Mouse (Mus musculus): ENCODE results near the gene Mcl1.
"Not testable (repeated sequence)": the region's sequence is repeated elsewhere in the genome, so short reads cannot be mapped to it uniquely, and the experiment has no call there.

Mcl1 gene

DNA sequence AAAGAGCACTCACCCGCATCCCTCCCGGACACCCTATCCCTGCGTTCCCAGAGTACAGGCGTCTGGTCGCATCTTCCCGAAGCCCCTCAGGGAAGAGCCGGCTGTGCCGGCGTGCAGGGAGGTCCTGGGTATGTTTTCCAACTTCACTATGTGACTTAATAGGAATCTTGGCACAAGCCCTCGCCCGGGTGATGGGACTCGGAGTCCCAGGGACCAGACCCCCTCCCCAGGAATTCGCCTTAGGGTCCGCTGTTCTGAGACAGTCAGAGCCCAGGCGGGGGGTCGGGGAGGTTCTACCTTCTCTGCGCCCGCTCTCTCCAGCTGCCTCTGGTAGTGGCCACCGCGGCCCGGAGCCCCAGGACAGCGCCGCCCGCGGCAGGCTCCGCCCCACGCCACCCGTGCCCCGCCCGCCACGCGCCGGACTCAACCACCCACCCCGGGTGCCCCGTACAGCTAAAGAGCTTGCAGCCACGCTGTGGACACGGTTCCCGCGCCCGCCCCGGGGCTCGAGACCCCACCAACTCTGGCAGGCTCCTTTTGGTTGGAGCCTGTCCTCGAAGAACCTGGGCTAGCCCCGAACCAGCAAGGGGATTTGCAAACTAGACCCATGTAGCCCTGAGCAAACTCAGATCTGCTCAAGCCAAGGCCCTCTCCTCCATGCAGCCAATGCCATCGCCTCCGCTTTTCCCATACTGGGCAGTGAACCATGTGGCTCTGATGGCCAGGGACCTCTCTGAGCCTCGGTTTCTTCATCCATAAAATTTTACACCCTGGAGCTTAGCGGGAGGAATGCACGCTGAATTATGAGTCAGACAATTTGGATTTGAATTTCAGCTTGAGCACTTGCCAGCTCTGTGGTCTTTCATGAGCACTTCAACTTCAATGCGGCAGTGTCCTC is 29.2 kb downstream of the Mcl1 start, which contains the start of gene Adamtsl4:
Gene Adamtsl4 (minus strand): TSS at position 394 of the 898 bp plus-strand sequence.
- no peak for DNase-seq

DNA sequence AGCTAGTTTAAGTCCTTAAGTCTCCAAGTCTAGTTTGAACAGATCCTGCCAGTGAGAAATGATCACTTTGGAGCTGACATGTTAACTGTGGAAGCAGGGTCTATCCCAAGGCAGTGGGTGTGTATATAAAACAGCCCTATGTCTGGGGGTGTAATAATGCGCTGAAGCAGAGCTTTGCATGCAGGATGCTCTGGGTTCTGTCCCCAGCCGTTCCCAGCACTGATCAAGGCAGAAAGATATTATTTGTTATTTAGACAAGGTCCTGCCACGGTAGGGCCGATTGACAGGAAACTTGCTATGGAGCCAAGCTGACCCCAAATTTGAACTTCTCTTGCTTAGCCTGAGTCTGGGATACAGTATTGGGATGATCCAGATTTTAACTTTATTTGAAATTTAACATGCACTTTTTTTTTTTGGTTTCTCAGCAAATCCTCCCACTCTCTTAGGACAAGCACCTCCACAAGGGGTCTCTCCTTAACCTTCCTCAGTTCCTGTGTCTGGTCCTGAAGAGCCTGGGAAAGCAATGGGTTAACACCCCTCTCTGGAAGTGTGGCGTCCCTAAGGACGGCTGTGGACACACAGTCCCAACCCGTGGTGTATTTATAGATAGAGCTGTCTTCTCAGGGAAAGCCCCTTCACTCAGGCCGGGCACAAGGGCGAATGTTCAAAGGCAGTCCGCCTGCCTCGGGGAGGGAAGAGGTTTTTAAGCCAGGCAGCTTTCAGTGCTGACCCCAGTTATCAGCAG is 30.8 kb downstream of the Mcl1 start:
- DNase-seq, result no peak

DNA sequence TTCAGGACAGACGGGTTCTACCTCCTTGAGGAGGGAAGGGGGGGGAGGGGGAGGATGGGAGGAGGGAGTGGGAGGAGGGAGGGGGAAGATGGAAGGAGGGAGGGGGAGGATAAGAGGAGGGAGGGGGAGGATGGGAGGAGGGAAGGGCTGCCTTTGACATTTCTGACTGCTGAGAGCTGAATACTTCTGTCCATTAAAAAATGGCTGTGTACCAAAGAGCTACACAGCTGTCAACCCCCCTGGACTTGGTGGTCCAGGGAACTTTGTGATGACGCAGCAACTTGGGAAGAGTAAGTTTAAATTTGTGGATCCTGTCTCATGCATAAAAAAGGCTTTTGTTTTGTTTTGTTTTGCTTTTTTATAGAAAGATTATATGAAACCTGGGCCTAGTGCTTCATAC is 31.4 kb downstream of the Mcl1 start:
- DNase-seq, result no peak

DNA sequence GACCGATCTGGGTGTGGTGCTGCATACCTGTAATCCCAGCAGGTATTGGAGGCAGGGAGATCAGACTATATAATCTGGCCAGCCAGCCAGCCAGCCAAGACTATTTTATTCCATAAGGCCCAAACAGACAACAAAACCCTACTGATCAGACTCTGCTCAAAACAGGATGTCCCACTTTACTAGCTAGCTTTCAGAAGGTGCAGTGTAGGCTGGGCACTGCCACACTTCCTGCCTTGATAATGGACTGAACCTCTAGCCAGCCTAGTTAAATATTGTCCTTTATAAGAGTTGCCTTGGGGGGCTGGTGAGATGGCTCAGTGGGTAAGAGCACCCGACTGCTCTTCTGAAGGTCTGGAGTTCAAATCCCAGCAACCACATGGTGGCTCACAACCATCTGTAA is 32.0 kb downstream of the Mcl1 start:
- DNase-seq, result not testable (repeated sequence)

DNA sequence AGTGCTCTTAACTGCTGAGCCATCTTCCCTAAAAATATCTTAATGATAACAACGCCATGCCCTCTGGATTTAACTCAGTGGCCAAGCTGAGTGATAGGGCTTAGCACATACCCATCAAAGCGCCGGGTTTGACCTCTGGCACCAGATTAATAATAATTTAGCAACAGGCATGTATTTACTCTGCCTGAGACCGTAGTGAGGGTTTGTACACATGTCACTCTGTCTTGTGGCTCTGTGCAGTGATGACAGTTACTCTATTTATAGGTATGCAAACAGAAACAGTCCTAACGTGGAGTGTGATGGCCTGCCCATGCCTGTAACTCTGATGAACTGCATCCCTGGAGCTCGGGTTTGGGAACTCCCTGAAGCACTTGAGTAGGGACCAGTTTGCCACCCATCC is 34.1 kb downstream of the Mcl1 start:
- DNase-seq, result no peak

DNA sequence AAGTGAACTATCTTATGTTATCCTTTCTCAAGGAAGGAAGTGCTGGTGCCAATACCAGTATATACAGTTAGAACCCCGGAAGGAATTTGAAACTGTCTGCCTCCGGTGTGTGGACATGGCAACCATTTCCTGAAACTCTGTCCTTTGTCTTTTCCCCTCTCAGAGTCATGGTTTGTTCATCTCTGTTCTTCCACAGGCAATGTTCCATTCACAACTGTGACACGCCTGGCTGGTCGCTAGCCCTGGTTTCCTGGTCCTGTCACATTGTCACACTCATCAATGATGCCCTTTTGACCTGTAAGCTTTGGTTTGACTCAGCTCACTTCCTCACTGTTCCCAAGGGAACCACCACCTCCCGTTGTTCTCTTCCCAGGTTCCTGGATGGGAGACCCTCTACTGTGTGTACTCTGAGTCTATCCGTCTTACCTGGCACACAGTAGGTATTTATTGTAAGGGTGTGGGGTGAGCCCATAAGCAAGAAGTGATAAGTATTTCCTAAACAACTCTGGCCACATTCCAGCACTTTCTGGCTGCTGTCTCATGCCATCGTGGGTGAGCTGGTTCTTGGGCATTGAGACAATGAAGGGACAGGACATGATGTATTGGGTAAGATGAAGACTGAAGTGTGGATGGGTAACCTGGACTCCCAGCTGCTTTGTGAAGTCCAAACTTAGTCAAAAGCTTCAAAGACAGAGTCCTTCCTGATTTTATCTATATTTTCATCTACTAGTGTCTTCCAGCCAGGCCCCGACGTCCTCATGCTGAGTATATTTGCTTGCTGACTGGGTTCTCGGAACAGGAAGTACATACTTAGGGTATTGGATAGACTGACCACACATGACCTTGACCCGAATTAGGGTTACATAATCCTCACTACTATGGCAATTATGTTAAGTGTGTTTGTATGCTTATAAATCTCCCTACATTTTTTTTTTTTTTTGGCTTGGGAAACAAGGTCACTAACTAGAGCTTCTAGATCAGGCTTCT is 35.5 kb downstream of the Mcl1 start:
- no peak for DNase-seq

DNA sequence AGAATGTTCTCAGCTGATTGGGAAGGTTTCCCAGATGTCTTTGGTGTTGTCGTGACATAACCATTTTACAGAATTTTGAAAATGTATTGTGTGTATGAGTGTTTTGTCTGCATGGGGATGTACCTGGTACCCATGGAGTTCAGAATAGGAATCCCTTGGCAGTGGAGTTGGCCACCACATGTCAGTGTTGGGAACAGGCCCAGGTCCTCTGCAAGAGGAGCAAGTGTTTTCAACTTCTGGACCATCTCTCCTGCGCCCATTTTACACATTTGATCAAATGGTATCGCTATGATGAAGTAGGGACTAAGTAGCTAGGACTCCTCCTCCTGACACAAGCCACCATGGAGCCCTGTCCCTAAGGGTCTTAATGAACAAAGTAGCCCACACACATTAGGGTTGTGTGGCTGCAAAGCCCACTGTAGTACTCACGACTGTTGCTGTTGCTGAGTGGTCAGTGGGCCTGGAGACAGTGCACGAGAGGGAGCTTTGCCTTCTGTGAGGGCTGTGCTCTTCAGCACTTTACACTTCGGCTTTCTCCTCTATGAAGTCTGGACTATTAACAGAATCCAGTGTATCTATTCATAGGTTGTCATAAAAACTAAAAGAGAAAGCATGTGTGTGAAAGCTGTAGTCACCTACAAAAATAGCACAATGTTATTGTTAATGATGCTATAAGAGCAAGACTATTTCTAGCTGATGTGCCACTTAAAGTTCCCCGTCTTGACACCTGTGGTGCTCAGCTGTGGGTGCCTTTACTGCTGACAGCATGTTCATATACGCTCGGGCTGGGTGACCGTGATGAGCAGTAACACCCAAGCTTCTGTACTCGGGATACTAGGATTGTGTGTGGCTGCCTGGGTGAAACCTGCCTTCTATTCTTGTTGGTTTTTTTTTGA is 36.5 kb downstream of the Mcl1 start:
- DNase-seq, result no peak

DNA sequence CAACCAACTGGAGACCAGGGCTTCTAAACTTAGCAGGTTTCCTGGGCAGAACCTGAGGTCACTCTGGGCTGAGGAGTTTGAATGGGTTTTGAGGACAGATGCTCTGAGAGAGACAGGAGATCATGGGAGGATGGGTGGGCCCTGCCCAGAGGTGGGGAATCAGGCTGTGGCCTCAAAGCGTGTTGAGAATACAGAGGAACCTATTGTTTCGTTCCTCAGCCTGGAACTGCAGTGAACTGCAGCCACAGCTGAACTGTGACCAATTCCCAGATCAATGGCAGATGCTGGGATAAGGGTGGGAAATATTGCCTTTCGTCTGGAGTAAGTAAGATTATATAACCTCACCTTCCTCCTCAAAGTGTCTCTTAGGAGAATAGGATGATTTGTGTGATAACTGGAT is 37.2 kb downstream of the Mcl1 start:
- no peak for DNase-seq

DNA sequence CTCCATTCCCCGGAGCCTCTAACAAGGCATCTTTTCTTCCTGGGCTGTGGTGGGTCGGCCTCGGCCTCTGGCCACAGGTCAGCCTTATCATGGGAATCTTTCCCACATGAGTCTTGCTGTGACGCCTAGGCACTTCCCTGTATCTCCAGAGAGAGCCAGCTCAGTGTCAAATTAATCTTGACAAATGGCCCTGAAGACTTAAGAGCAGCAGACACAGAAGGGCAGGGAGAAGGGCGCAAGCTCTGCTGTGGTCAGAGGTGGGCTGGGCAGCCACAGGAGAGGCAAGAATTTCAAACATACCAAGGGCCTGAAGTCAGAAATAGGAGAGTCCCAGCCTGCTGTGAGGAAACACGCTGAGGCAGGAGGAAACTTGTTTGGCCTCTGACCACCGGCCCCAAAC is 37.8 kb downstream of the Mcl1 start:
- no peak for DNase-seq

DNA sequence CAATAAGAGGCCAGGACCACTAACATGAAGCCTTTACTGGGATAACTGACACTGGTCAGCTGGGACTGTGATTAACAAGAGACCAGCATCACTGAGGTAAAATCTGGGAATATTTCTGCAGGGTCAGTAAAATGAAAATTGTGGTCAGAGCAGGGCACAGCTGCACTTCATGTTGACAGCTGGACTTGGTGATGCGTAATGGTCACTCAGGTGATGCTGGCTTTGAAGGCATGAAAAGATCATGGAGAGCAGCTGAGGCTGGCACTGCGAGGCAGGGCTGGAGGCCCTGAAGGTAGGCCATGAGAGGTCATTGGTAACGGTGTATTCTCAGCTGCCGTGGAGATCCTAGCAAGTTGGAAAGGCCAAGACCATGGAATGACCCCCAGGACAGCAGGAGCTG is 39.7 kb downstream of the Mcl1 start:
- DNase-seq, result no peak

DNA sequence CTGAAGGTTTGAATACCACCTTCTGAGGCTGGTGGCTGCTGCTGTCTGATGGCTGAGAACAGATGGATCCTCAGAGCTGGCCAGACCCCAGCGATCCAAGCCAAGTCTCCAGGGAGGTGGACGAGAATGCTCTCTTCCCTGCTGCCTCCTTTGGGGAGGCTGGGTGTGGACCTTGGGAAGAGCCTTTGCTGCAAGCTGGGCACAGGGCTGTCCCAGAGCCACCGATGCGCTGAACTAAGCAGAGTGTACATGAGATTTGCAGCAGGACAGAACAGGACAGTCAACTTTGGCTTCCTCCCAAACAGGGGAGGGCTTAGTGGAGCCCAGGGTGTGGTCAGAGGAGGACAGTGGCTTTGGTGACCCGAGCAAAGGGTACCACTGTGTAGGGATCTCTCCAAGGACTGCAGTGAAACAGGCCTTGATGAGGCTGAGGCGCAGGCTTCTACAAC is 41.7 kb downstream of the Mcl1 start:
- DNase-seq, result no peak

DNA sequence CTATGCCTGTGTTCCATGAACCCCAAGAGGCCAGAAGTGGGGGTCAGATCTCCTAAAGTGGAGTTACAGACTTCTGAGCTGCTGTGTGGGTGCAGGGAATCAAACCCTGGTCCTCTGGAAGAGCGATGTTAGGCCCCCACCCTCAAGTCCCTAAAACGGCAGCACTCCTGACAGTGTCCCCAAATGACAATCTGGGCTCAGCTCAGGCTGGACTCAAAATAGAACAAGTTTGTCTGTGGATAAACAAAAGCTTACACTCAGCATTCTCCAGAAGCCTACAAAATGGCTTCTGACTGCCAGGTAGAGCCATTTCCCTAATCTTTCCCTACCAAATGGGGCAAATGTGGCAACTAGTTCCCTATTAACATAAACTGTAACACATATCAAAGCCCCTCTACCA is 42.5 kb downstream of the Mcl1 start:
- DNase-seq, result no peak

DNA sequence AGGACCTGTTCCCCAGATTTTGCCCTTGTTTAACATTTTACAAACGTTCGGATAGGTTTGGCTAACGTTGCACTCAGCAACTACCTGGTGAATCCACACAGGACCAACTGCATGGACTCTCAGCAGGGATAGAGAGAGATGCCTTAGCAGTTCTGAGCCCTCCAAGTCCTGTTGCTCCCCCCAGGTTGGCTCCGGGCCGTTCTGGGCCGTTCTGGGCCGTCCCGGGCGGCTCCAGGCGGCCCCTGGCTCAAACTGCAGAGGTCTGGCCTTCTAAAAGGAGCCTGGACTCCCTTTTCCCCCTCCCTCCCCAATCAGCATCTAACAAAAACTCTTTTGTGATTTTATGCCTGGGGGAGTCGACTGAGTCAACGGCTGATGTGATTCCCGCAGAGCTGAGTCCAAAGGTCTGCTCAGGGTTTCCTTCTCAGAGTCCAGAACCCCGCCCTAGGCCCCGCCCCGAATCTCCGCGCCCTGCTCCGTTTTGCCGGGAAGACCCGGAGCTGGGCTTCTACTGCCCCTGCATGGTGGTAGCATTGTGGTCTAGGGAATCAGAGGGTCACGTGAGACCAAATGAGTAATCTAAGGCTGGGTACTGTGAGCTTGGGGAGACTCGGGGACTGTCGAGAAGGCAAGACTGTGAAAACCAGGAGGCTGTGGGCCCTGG is 43.4 kb downstream of the Mcl1 start:
- peak; percentile 34 for DNase-seq

DNA sequence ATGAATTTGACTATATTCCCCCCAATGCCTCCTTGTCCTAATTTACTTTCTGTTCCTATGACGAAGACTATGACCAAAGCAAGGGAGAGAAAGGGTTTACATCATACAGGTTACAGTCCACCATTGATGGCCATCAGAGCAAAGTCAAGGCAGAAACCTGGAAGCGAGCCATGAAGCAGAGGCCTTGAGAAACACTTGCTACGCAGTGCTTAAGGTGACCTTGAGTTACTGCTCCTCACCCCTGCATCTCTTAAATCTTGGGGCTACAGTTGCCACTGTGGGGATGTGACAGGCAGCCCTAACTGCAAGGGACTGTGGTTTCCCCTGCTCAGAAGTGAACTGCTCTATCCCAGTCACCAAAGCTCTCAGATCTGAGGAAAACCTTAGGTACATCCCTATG is 44.7 kb downstream of the Mcl1 start:
- no peak for DNase-seq

DNA sequence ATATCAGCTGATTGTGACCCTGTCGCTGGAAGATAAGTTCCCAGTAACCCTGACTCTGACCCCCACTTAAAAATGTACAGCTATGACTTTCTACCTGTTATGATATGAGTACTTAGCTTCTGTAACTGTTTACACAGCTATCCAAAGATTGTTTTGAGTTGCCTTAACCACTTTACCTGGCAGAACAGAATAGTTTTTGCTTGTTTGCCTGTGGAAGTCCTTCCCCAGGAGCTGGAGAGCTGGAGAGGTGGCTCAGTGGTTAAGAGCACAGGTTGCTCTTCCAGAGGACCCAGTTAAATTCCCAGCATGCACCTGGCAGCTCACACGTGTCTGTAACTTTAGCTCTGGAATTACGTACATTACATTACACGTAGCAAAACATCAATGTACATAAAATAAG is 46.0 kb downstream of the Mcl1 start:
- no peak for DNase-seq

DNA sequence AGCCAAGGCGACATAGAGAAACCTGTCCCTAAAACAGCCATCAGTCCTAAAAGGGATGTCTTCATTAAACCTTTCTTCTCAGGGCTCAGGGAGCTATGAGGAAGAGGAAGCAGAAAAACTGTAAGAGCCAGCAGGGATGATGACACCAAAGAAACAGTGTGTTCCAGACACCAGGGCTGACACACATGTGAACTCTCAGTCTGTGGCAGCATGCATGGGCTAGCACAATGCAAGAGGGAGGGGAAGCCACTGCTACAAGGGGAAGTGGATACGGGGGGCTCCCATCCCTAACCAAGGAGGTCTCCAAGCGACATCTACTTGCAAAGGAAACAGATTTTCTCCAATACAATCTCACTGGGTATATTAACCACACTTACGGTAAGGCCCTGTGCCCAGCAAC is 47.7 kb downstream of the Mcl1 start:
- DNase-seq, result no peak

DNA sequence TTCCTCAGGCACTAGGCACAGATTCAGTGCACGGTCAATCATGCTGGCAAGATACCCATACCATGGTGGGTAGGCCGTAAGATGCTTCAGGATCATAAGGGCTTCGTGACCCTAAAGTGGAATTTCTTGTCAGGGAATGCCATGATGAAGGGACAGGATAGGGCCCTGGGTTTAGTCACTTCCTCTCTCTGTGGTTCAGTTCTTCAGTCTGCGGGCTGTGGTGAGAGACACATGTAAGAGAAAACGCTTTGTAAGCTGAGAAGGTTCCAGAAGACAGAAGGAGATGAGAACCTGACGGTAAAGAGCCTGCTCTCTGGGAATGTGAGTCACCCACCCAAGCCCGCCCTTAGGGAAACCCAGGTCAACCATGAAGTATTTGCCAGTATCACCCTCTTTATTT is 48.9 kb downstream of the Mcl1 start:
- DNase-seq, result no peak

DNA sequence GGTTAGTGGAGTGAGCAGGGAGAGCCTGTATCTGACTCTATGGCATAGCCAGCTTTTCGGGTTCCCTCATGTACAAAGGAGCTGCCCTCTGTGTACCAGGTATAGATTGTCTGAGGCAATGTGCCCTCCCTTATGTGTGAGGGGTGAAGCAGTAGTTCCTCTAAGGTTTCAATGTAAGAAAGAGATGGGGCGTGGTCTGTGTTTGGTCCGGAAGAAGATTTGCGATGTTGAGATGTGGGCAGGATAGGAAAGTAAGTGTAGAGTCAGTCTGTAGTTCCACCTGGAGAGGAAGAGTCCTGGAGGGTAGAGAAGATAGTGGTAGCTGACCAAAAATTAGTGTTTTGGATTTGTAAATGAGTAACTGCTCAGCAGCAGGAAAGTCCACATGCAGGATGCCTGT is 50.5 kb downstream of the Mcl1 start:
- DNase-seq, result no peak

DNA sequence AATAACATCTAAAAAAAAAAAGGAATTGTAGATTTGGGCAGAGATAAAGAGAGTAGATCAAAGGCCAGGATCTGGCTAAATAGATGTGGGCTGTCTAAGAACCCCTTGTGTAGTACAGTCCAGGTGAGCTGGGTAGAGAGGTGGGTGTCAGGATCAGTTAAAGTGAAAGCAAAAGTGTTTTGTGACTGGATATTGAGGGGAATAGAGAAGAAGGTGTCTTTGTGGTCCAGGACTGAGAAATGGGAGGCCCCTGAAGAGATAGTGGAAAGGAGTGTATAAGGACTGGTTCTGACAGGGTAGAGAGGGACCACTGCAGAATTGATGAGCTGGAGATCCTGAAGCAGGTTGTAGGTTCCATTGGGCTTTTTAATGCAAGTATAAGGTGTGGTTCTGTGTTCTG is 51.4 kb downstream of the Mcl1 start:
- no peak for DNase-seq

Data from right cerebral cortex, postnatal 14 days (tissue).